Mouse (Mus musculus) B cell, adult 62 days (primary cell): ENCODE results near the gene Ccl21b. TPM values are rescaled to one million over a fixed set of nuclear protein-coding genes. Genes with fewer than 3 reads are reported as not detected.

Experiments used
- total RNA-seq: library from RNA; stranded (reverse); gene quantifications from 4 replicates; pipeline ENCODE4 v1.2.4, GENCODE M21; 2023

The Ccl21b gene
- not detected in 4 replicates for total RNA-seq

GRCm38 (mm10) chr4:42255467-42255866 is at the start of gene Ccl21b:
Ccl21b (plus strand) TSS chr4:42255767.

DNA sequence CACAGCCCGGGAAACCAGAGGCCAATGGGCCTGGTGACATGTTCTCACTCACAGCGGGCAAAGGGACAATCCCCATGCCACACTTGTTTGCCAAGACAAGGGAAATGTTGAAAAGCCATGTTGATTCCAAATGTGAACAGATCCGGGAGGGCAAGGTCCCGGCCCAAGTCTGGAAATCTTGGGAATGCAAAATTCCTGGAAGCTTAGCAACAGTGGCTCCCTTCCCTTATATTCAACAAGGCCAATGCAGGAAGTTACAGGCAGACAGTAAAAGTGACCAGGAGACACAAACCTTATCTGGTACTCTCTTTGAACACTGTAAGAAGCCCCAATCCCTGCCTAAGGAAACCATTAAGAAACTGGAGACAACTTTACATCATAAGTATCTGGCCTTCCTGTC is 15.2 kb upstream of the Ccl21b start, which contains the start of gene Gm10600:
TSS of gene Gm10600 (plus strand) at position 301 of the 400 bp plus-strand sequence.

GRCm38 (mm10) chr4:42293967-42294366 is 38.4 kb downstream of the Ccl21b start, which contains the start of gene Gm21953:
Gm21953 (plus strand) TSS chr4:42294267.

Other genes with a start within 250 kb of the Ccl21b start
- not detected in 4 replicates for gene Gm21093, start 221.0 kb upstream of the Ccl21b start, total RNA-seq
- not detected in 4 replicates for gene Gm3893, start 164.6 kb upstream of the Ccl21b start, total RNA-seq
- not detected in 4 replicates for gene Gm13304, start 140.9 kb upstream of the Ccl21b start, total RNA-seq
- not detected in 4 replicates for gene Gm13306, start 102.3 kb upstream of the Ccl21b start, total RNA-seq
- not detected in 4 replicates for gene Gm13305, start 87.2 kb upstream of the Ccl21b start, total RNA-seq
- gene Gm10600, start 15.1 kb upstream of the Ccl21b start, total RNA-seq, result not detected in 4 replicates
- gene Gm21953, start 38.5 kb downstream of the Ccl21b start, total RNA-seq, result not detected in 4 replicates
- not detected in 4 replicates for gene Fam205a3, start 62.6 kb downstream of the Ccl21b start, total RNA-seq
- gene Gm21586, start 183.6 kb downstream of the Ccl21b start, total RNA-seq, result not detected in 4 replicates
- not detected in 4 replicates for gene Gm2163, start 211.0 kb downstream of the Ccl21b start, total RNA-seq